Mouse (Mus musculus) hindbrain, embryonic 16.5 days (tissue): ENCODE data around the gene Apof. TPM values are rescaled to one million over a fixed set of nuclear protein-coding genes. Genes with fewer than 3 reads are reported as not detected.

ENCODE experiments used
- ATAC-seq: fragments of 200-750 bp; cut with Nextera tagmentation; 2 replicates; pipeline ENCODE4 v1.8.0; 2017; ENCODE audit warnings: moderate TSS enrichment, moderate library complexity
- H3K27ac ChIP-seq: fragments of 300-500 bp; sonication (generic); 2 replicates; pipeline ENCODE4 v1.5.1; 2014; ENCODE audit warnings: low read depth, mild to moderate bottlenecking, control low read depth, low read length, moderate library complexity
- H3K27me3 ChIP-seq: fragments of 300-500 bp; sonication (generic); replicated peaks from 2 replicates; pipeline ENCODE4 v1.6.1; 2014; ENCODE audit warnings: low read length; ENCODE audit not compliant: control insufficient read depth, insufficient read depth
- H3K36me3 ChIP-seq: fragments of 300-500 bp; sonication (generic); 2 replicates; pipeline ENCODE4 v1.6.1; 2014; ENCODE audit warnings: mild to moderate bottlenecking, low read length, moderate library complexity, mixed read lengths; ENCODE audit not compliant: control insufficient read depth, insufficient read depth
- H3K4me1 ChIP-seq: fragments of 300-500 bp; sonication (generic); 2 replicates; pipeline ENCODE4 v1.6.1; 2014; ENCODE audit warnings: low read depth, low read length; ENCODE audit not compliant: control insufficient read depth, insufficient read depth
- H3K4me2 ChIP-seq: fragments of 300-500 bp; sonication (generic); 2 replicates; pipeline ENCODE4 v1.6.1; 2014; ENCODE audit warnings: mild to moderate bottlenecking, low read length, control low read depth, moderate library complexity
- H3K4me3 ChIP-seq: fragments of 300-500 bp; sonication (generic); 2 replicates; pipeline ENCODE4 v1.5.1; 2014; ENCODE audit warnings: mild to moderate bottlenecking, low read length, control low read depth, moderate library complexity
- H3K9ac ChIP-seq: fragments of 300-500 bp; sonication (generic); 2 replicates; pipeline ENCODE4 v1.6.1; 2014; ENCODE audit warnings: low read depth, mild to moderate bottlenecking, control low read depth, low read length, moderate library complexity
- H3K9me3 ChIP-seq: fragments of 300-500 bp; sonication (generic); 2 replicates; pipeline ENCODE4 v1.6.1; 2014; ENCODE audit warnings: mild to moderate bottlenecking, low read length, moderate library complexity; ENCODE audit not compliant: control insufficient read depth
- WGBS: fragments of 180-500 bp; shearing (Covaris S2); extraction: QIAGEN DNeasy Blood & Tissue Kit; methylation state at CpG from one replicate; pipeline ENCODE4 v1.1.7; 2014; 5-methylcytosine and 5-hydroxymethylcytosine counted together
- polyA plus RNA-seq: library from polyadenylated mRNA; unstranded; fragments of >200 nt; fragmentation: Nextera tagmentation; extraction: Ambion mirVana; gene quantifications from 2 replicates; pipeline ENCODE4 v1.2.1, GENCODE M21; 2015

Apof gene
- polyA plus RNA-seq, 1 experiment from 2014 or later: 0.24 TPM

- H3K4me3 ChIP-seq: peak overlapping the region; percentile 81
- H3K27ac ChIP-seq: peak overlapping the region; percentile 90
- H3K36me3 ChIP-seq: no peaks in the 10 kb centered on the region
- H3K9ac ChIP-seq: peak overlapping the region; percentile 76
- peak; percentile 70 for ATAC-seq
- H3K4me1 ChIP-seq: peaks cover 7% of the 10 kb centered on the region
- H3K4me2 ChIP-seq: peak overlapping the region; percentile 62
- 1% methylated on average over 14 of the region's 14 CpGs for WGBS
- H3K9me3 ChIP-seq: no peaks in the 10 kb centered on the region
- no peaks in the 10 kb centered on the region for H3K27me3 ChIP-seq
Observed at GRCm38 (mm10) chr10:128232420-128232985, 36.0 kb upstream of the Apof start.

GRCm38 (mm10) chr10:128236321-128236720 is 32.1 kb upstream of the Apof start:
- Histone ChIP-seq H3K27me3 (no peaks in the 10 kb centered on the region), H3K9me3 (no peaks in the 10 kb centered on the region), H3K4me3 (no peak overlapping the region), H3K9ac (no peak overlapping the region), H3K27ac (no peak overlapping the region), H3K4me2 (no peak overlapping the region), H3K36me3 (peaks cover 5% of the 10 kb centered on the region; the same call in 1 of the 2 replicates), H3K4me1 (peaks cover 3% of the 10 kb centered on the region; the same call in 1 of the 2 replicates)
- whole genome bisulfite sequencing: 83% methylated on average over 4 of the region's 4 CpGs
- no peak for ATAC-seq

- Histone ChIP-seq H3K4me1 (peaks cover 1% of the 10 kb centered on the region; the same call in 1 of the 2 replicates), H3K36me3 (peaks cover 5% of the 10 kb centered on the region; the same call in 1 of the 2 replicates), H3K27me3 (no peaks in the 10 kb centered on the region), H3K4me2 (no peak overlapping the region), H3K4me3 (no peak overlapping the region), H3K9ac (no peak overlapping the region), H3K9me3 (no peaks in the 10 kb centered on the region), H3K27ac (no peak overlapping the region)
- ATAC-seq: no peak
- WGBS: 60% methylated on average over 15 of the region's 15 CpGs
Observed at GRCm38 (mm10) chr10:128237807-128238480, 30.5 kb upstream of the Apof start.

- no peak overlapping the region for H3K9ac ChIP-seq
- 93% methylated on average over 4 of the region's 4 CpGs for WGBS
- no peak overlapping the region for H3K4me3 ChIP-seq
- H3K9me3 ChIP-seq: no peaks in the 10 kb centered on the region
- peaks cover 5% of the 10 kb centered on the region; the same call in 1 of the 2 replicates for H3K36me3 ChIP-seq
- H3K4me2 ChIP-seq: no peak overlapping the region
- no peaks in the 10 kb centered on the region for H3K27me3 ChIP-seq
- H3K4me1 ChIP-seq: no peaks in the 10 kb centered on the region
- ATAC-seq: no peak
- H3K27ac ChIP-seq: no peak overlapping the region
Observed at GRCm38 (mm10) chr10:128239140-128239539, 29.3 kb upstream of the Apof start.

GRCm38 (mm10) chr10:128240131-128240530 is 28.3 kb upstream of the Apof start:
- Histone ChIP-seq H3K27me3 (no peaks in the 10 kb centered on the region), H3K9me3 (no peaks in the 10 kb centered on the region), H3K36me3 (peaks cover 6% of the 10 kb centered on the region; the same call in 1 of the 2 replicates), H3K4me3 (no peak overlapping the region), H3K9ac (no peak overlapping the region), H3K4me1 (no peaks in the 10 kb centered on the region), H3K4me2 (no peak overlapping the region), H3K27ac (no peak overlapping the region)
- no peak for ATAC-seq
- 93% methylated on average over 18 of the region's 18 CpGs for WGBS

GRCm38 (mm10) chr10:128243252-128243651 is 25.2 kb upstream of the Apof start:
- Histone ChIP-seq H3K27ac (no peak overlapping the region), H3K9ac (no peak overlapping the region), H3K4me1 (no peaks in the 10 kb centered on the region), H3K9me3 (no peaks in the 10 kb centered on the region), H3K27me3 (no peaks in the 10 kb centered on the region), H3K4me2 (no peak overlapping the region), H3K4me3 (no peak overlapping the region), H3K36me3 (peaks cover 13% of the 10 kb centered on the region)
- 96% methylated on average over 8 of the region's 8 CpGs for WGBS
- ATAC-seq: no peak

GRCm38 (mm10) chr10:128244121-128244520 is 24.4 kb upstream of the Apof start:
- no peak overlapping the region for H3K27ac ChIP-seq
- H3K27me3 ChIP-seq: no peaks in the 10 kb centered on the region
- H3K4me2 ChIP-seq: no peak overlapping the region
- H3K9me3 ChIP-seq: no peaks in the 10 kb centered on the region
- H3K4me1 ChIP-seq: no peaks in the 10 kb centered on the region
- peaks cover 17% of the 10 kb centered on the region for H3K36me3 ChIP-seq
- H3K9ac ChIP-seq: no peak overlapping the region
- WGBS: 94% methylated on average over 15 of the region's 15 CpGs
- H3K4me3 ChIP-seq: no peak overlapping the region
- no peak for ATAC-seq

GRCm38 (mm10) chr10:128247020-128247732 is 21.3 kb upstream of the Apof start:
- Histone ChIP-seq H3K4me2 (no peak overlapping the region; the same call in 1 of the 2 replicates), H3K4me3 (no peak overlapping the region), H3K27ac (no peak overlapping the region), H3K9me3 (no peaks in the 10 kb centered on the region), H3K27me3 (no peaks in the 10 kb centered on the region), H3K9ac (no peak overlapping the region), H3K4me1 (no peaks in the 10 kb centered on the region), H3K36me3 (peaks cover 30% of the 10 kb centered on the region)
- ATAC-seq: no peak
- 86% methylated on average over 17 of the region's 17 CpGs for WGBS

GRCm38 (mm10) chr10:128250565-128250964 is 17.9 kb upstream of the Apof start:
- Histone ChIP-seq H3K4me3 (no peak overlapping the region), H3K36me3 (peaks cover 33% of the 10 kb centered on the region), H3K27ac (no peak overlapping the region), H3K27me3 (no peaks in the 10 kb centered on the region), H3K4me2 (no peak overlapping the region), H3K9me3 (no peaks in the 10 kb centered on the region), H3K4me1 (no peaks in the 10 kb centered on the region), H3K9ac (no peak overlapping the region)
- no peak for ATAC-seq
- WGBS: 91% methylated on average over 13 of the region's 13 CpGs
